Mouse (Mus musculus) liver, postnatal 0 days (tissue): ENCODE data around the gene Faah.

Experiments used
- CTCF ChIP-seq: sonication (generic); IDR thresholded peaks from 2 replicates; pipeline ENCODE4 v1.5.1; 2016; ENCODE audit warnings: antibody characterized with exemption, low read depth
- EP300 ChIP-seq: IDR thresholded peaks from 2 replicates; pipeline ENCODE4 v1.6.1; 2016; ENCODE audit warnings: antibody characterized with exemption, low read depth, mild to moderate bottlenecking

GRCm38 (mm10) chr4:116000671-116001070, 17.1 kb downstream of the Faah start:
- TF ChIP-seq CTCF (no peak), EP300 (no peak)
